Mouse (Mus musculus) forebrain, postnatal 0 days (tissue): ENCODE measurements around the gene Olfr1413. TPM values are rescaled to one million over a fixed set of nuclear protein-coding genes. Genes with fewer than 3 reads are reported as not detected.

ENCODE experiments used
- ATAC-seq: fragments of 200-750 bp; cut with Nextera tagmentation; 2 replicates; pipeline ENCODE4 v1.8.0; 2017; ENCODE audit warnings: mild to moderate bottlenecking, moderate library complexity
- DNase-seq: peaks from one replicate; pipeline ENCODE4 v3.0.0-alpha.2; 2015
- H3K27ac ChIP-seq: fragments of 300-500 bp; sonication (generic); 2 replicates; pipeline ENCODE4 v1.5.1; 2014; ENCODE audit warnings: low read depth, mild to moderate bottlenecking, antibody characterized with exemption, low read length, moderate library complexity, mixed read lengths
- H3K27me3 ChIP-seq: fragments of 300-500 bp; sonication (generic); 2 replicates; pipeline ENCODE4 v1.6.1; 2014; ENCODE audit warnings: mild to moderate bottlenecking, low read length, mixed read lengths; ENCODE audit not compliant: insufficient read depth
- H3K36me3 ChIP-seq: fragments of 300-500 bp; sonication (generic); 2 replicates; pipeline ENCODE4 v1.6.1; 2014; ENCODE audit warnings: mild to moderate bottlenecking, moderate library complexity; ENCODE audit not compliant: insufficient read depth
- H3K4me1 ChIP-seq: fragments of 300-500 bp; sonication (generic); 2 replicates; pipeline ENCODE4 v1.6.1; 2014; ENCODE audit warnings: antibody characterized with exemption; ENCODE audit not compliant: insufficient read depth
- H3K4me2 ChIP-seq: fragments of 300-500 bp; sonication (generic); 2 replicates; pipeline ENCODE4 v1.6.1; 2014; ENCODE audit warnings: low read depth, mild to moderate bottlenecking, moderate library complexity
- H3K4me3 ChIP-seq: fragments of 300-500 bp; sonication (generic); 2 replicates; pipeline ENCODE4 v1.5.1; 2014; ENCODE audit warnings: low read depth, low read length, mixed read lengths
- H3K9ac ChIP-seq: fragments of 300-500 bp; sonication (generic); 2 replicates; pipeline ENCODE4 v1.6.1; 2014; ENCODE audit warnings: mild to moderate bottlenecking
- H3K9me3 ChIP-seq: fragments of 300-500 bp; sonication (generic); 2 replicates; pipeline ENCODE4 v1.6.1; 2016; ENCODE audit warnings: low read length
- CTCF ChIP-seq: sonication (generic); IDR thresholded peaks from 2 replicates; pipeline ENCODE4 v1.5.1; 2016; ENCODE audit warnings: antibody characterized with exemption, control low read depth, low read depth
- WGBS: fragments of 180-500 bp; shearing (Covaris S2); extraction: QIAGEN DNeasy Blood & Tissue Kit; methylation state at CpG from one replicate; pipeline ENCODE4 v1.1.7; 2014; 5-methylcytosine and 5-hydroxymethylcytosine counted together
- polyA plus RNA-seq: library from polyadenylated mRNA; unstranded; fragments of >200 nt; fragmentation: Nextera tagmentation; extraction: Ambion mirVana; gene quantifications from 2 replicates; pipeline ENCODE4 v1.2.1, GENCODE M21; 2015
- total RNA-seq: library from RNA; depleted of rRNA; stranded (reverse); fragments of >200 nt; gene quantifications from 2 replicates; pipeline ENCODE4 v1.2.3, GENCODE M21; 2014

Olfr1413 gene
- total and polyA plus RNA-seq, 2 experiments from 2014 or later: not detected

GRCm38 (mm10) chr1:92594111-92594510 is 23.0 kb downstream of the Olfr1413 start, which contains the start of gene Olfr1411:
TSS of gene Olfr1411 (plus strand) at chr1:92594411.
- Histone ChIP-seq H3K27me3 (no peaks in the 10 kb centered on the region), H3K9me3 (no peaks in the 10 kb centered on the region), H3K36me3 (no peaks in the 10 kb centered on the region), H3K4me3 (no peak within 1 kb of the TSS), H3K27ac (no peak within 1 kb of the TSS), H3K9ac (no peak within 1 kb of the TSS), H3K4me2 (no peak within 1 kb of the TSS), H3K4me1 (no peaks in the 10 kb centered on the region)
- ATAC-seq: no peak
- TF ChIP-seq CTCF: no peak
- DNase-seq: no peak

- Histone ChIP-seq H3K36me3 (no peaks in the 10 kb centered on the region), H3K4me3 (no peak overlapping the region), H3K4me1 (no peaks in the 10 kb centered on the region), H3K9ac (no peak overlapping the region), H3K27me3 (no peaks in the 10 kb centered on the region), H3K27ac (no peak overlapping the region), H3K9me3 (no peaks in the 10 kb centered on the region), H3K4me2 (no peak overlapping the region)
- 89% methylated on average over 3 of the region's 3 CpGs for WGBS
- TF ChIP-seq CTCF: no peak
- DNase-seq (no peak), ATAC-seq (no peak)
These were observed 24.9 kb downstream of the Olfr1413 start for GRCm38 (mm10) chr1:92596019-92596418.

- no peak within 1 kb of the TSS for H3K4me3 ChIP-seq
- no peaks in the 10 kb centered on the region for H3K9me3 ChIP-seq
- no peaks in the 10 kb centered on the region for H3K27me3 ChIP-seq
- H3K4me1 ChIP-seq: no peaks in the 10 kb centered on the region
- no peak within 1 kb of the TSS for H3K4me2 ChIP-seq
- no peaks in the 10 kb centered on the region for H3K36me3 ChIP-seq
- no peak within 1 kb of the TSS for H3K27ac ChIP-seq
- no peak within 1 kb of the TSS for H3K9ac ChIP-seq
- no peak for TF ChIP-seq CTCF
- DNase-seq (no peak), ATAC-seq (no peak)
- WGBS: 97% methylated on average over 1 of the region's 1 CpGs
These were observed 34.4 kb downstream of the Olfr1413 start, which contains the start of gene Olfr1410 for GRCm38 (mm10) chr1:92605482-92605881. TSS of gene Olfr1410 (plus strand) at chr1:92605782.

- WGBS: 74% methylated on average over 4 of the region's 4 CpGs
- H3K27me3 ChIP-seq: no peaks in the 10 kb centered on the region
- no peak for ATAC-seq
- TF ChIP-seq CTCF: no peak
- H3K9me3 ChIP-seq: no peaks in the 10 kb centered on the region
- H3K27ac ChIP-seq: no peak overlapping the region
- H3K4me3 ChIP-seq: no peak overlapping the region
- no peak overlapping the region for H3K9ac ChIP-seq
- no peaks in the 10 kb centered on the region for H3K4me1 ChIP-seq
- no peak for DNase-seq
- H3K4me2 ChIP-seq: no peak overlapping the region
- no peaks in the 10 kb centered on the region for H3K36me3 ChIP-seq
These were observed 36.6 kb downstream of the Olfr1413 start for GRCm38 (mm10) chr1:92607711-92608110.

- H3K4me1 ChIP-seq: no peaks in the 10 kb centered on the region
- H3K4me2 ChIP-seq: no peak overlapping the region
- H3K27ac ChIP-seq: no peak overlapping the region
- no peaks in the 10 kb centered on the region for H3K36me3 ChIP-seq
- 3% methylated on average over 5 of the region's 5 CpGs for WGBS
- no peaks in the 10 kb centered on the region for H3K9me3 ChIP-seq
- DNase-seq (peak; percentile 79), ATAC-seq (peak; percentile 50; the same call in 1 of the 2 replicates)
- H3K27me3 ChIP-seq: no peaks in the 10 kb centered on the region
- no peak overlapping the region for H3K4me3 ChIP-seq
- H3K9ac ChIP-seq: no peak overlapping the region
- TF ChIP-seq CTCF: peak; percentile 88
These were observed 39.9 kb downstream of the Olfr1413 start for GRCm38 (mm10) chr1:92611008-92611407.

GRCm38 (mm10) chr1:92613175-92613574 is 42.1 kb downstream of the Olfr1413 start:
- TF ChIP-seq CTCF: no peak
- no peak for ATAC-seq
- Histone ChIP-seq H3K4me2 (no peak overlapping the region), H3K9ac (no peak overlapping the region), H3K36me3 (no peaks in the 10 kb centered on the region), H3K4me1 (no peaks in the 10 kb centered on the region), H3K27me3 (no peaks in the 10 kb centered on the region), H3K27ac (no peak overlapping the region), H3K9me3 (no peaks in the 10 kb centered on the region), H3K4me3 (no peak overlapping the region)
- WGBS: 27% methylated on average over 4 of the region's 4 CpGs
- no peak for DNase-seq

- Histone ChIP-seq H3K4me2 (no peak overlapping the region), H3K4me1 (no peaks in the 10 kb centered on the region)
These were observed 43.4 kb downstream of the Olfr1413 start for GRCm38 (mm10) chr1:92614516-92614915.

More at GRCm38 (mm10) chr1:92614516-92614915, 43.4 kb downstream of the Olfr1413 start:
- no peaks in the 10 kb centered on the region for H3K27me3 ChIP-seq
- no peak overlapping the region for H3K9ac ChIP-seq
- WGBS: 13% methylated on average over 1 of the region's 1 CpGs
- H3K36me3 ChIP-seq: no peaks in the 10 kb centered on the region
- no peak overlapping the region for H3K4me3 ChIP-seq
- H3K27ac ChIP-seq: no peak overlapping the region
- DNase-seq (peak; percentile 61), ATAC-seq (no peak; the same call in 1 of the 2 replicates)
- peak; percentile 73 for TF ChIP-seq CTCF
- H3K9me3 ChIP-seq: no peaks in the 10 kb centered on the region
